Mouse (Mus musculus) neural tube, embryonic 15.5 days (tissue): Measurements from ENCODE around the gene Gstk1. TPM values are rescaled to one million over a fixed set of nuclear protein-coding genes. Genes with fewer than 3 reads are reported as not detected.
A peak's percentile ranks its signal among the peaks of the same experiment; 100 is the strongest.

Experiments
- ATAC-seq: fragments of 200-750 bp; cut with Nextera tagmentation; 2 replicates; pipeline ENCODE4 v1.8.0; 2017; ENCODE audit warnings: mild to moderate bottlenecking, moderate TSS enrichment, moderate library complexity; ENCODE audit not compliant: low FRiP score
- H3K27ac ChIP-seq: fragments of 300-500 bp; sonication (generic); replicated peaks from 2 replicates; pipeline ENCODE4 v1.5.1; 2015; ENCODE audit warnings: mild to moderate bottlenecking, inconsistent platforms
- H3K27me3 ChIP-seq: fragments of 300-500 bp; sonication (generic); replicated peaks from 2 replicates; pipeline ENCODE4 v1.6.1; 2015; ENCODE audit warnings: inconsistent platforms
- H3K36me3 ChIP-seq: fragments of 300-500 bp; sonication (generic); 2 replicates; pipeline ENCODE4 v1.6.1; 2015; ENCODE audit warnings: inconsistent platforms
- H3K4me1 ChIP-seq: fragments of 300-500 bp; sonication (generic); 2 replicates; pipeline ENCODE4 v1.6.1; 2015; ENCODE audit warnings: inconsistent platforms
- H3K4me2 ChIP-seq: fragments of 300-500 bp; sonication (generic); 2 replicates; pipeline ENCODE4 v1.6.1; 2015; ENCODE audit warnings: inconsistent platforms, mild to moderate bottlenecking, moderate library complexity
- H3K4me3 ChIP-seq: fragments of 300-500 bp; sonication (generic); replicated peaks from 2 replicates; pipeline ENCODE4 v1.5.1; 2015; ENCODE audit warnings: mild to moderate bottlenecking, inconsistent platforms
- H3K9ac ChIP-seq: fragments of 300-500 bp; sonication (generic); replicated peaks from 2 replicates; pipeline ENCODE4 v1.6.1; 2015; ENCODE audit warnings: mild to moderate bottlenecking, inconsistent platforms
- H3K9me3 ChIP-seq: fragments of 300-500 bp; sonication (generic); replicated peaks from 2 replicates; pipeline ENCODE4 v1.6.1; 2016; ENCODE audit warnings: inconsistent platforms
- WGBS: fragments of 180-500 bp; shearing (Covaris S2); methylation state at CpG from one replicate; pipeline ENCODE4 v1.1.7; 2015; ENCODE audit warnings: mixed read lengths; 5-methylcytosine and 5-hydroxymethylcytosine counted together
- polyA plus RNA-seq: library from polyadenylated mRNA; unstranded; fragments of >200 nt; fragmentation: Nextera tagmentation; extraction: Ambion mirVana; gene quantifications from 2 replicates; pipeline ENCODE4 v1.2.1, GENCODE M21; 2015

Gstk1 gene
- polyA plus RNA-seq: 13.7 and 14.4 TPM in 2 replicates

GRCm38 (mm10) chr6:42245711-42246353 lies at the start of gene Gstk1:
Gene Gstk1, plus strand, starts transcription at chr6:42245935.
- Histone ChIP-seq H3K4me3 (peak within 1 kb of the TSS; percentile 56), H3K9ac (peak within 1 kb of the TSS; percentile 49), H3K4me1 (peaks cover 7% of the 10 kb centered on the region; the same call in 1 of the 2 replicates), H3K27me3 (peaks cover 5% of the 10 kb centered on the region; the same call in 1 of the 2 replicates), H3K9me3 (no peaks in the 10 kb centered on the region), H3K4me2 (peak within 1 kb of the TSS; percentile 92), H3K27ac (0 out of 2 replicates have a peak within 1 kb of the TSS, but pooled peaks have one; percentile 45), H3K36me3 (no peaks in the 10 kb centered on the region)
- WGBS: 2% methylated on average over 28 of the region's 28 CpGs
- peak; percentile 99 for ATAC-seq

DNA sequence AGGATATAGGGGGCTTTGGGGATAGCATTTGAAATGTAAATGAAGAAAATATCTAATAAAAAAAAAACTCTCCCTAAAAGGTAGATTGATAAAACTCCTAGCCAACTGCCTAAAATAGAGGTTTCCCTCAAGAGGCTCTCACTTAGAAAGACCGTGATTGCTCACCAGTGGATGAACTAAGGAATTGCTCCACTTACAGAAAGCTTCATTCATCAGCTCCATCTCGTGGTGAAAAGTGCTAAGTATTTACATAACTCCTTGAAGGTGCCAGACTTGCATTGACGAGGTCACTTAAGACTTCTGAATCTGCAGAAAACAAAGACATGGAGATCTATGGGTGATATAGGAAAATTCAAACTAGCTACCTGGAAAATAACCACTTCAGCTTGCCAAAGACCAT lies 48.0 kb upstream of the Gstk1 start:
- no peak for ATAC-seq
- Histone ChIP-seq H3K4me3 (no peak overlapping the region), H3K36me3 (no peaks in the 10 kb centered on the region), H3K9me3 (no peaks in the 10 kb centered on the region), H3K9ac (no peak overlapping the region), H3K4me1 (no peaks in the 10 kb centered on the region), H3K27ac (no peak overlapping the region), H3K4me2 (no peak overlapping the region), H3K27me3 (no peaks in the 10 kb centered on the region)
- 48% methylated on average over 3 of the region's 3 CpGs for WGBS

- ATAC-seq: no peak
- Histone ChIP-seq H3K4me1 (no peaks in the 10 kb centered on the region), H3K27ac (no peak overlapping the region), H3K4me2 (no peak overlapping the region), H3K36me3 (no peaks in the 10 kb centered on the region), H3K4me3 (no peak overlapping the region), H3K9me3 (no peaks in the 10 kb centered on the region), H3K27me3 (no peaks in the 10 kb centered on the region), H3K9ac (no peak overlapping the region)
- WGBS: 83% methylated on average over 1 of the region's 1 CpGs
Observed at GRCm38 (mm10) chr6:42199498-42199897, 46.2 kb upstream of the Gstk1 start.

DNA sequence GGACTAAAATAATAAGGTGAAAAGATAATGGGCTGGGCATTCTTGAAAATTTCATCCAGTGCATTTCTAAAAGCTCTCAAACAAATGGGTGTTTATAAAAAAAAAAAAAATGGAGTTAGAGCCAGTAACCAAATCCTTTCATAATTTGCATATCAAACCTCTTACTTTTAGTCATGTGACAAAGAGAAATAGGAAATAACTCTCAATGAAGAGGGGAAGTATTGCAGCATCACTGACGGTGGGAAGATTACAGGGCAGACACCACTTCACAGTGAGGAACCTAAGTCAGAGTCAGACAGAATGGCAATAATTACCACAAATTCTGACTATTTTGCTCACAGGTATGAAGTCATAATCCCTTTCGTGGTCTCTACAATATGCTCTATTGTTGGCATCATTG lies 30.7 kb upstream of the Gstk1 start, which contains the start of gene Tas2r144:
Gene Tas2r144, plus strand, starts transcription at position 301 of the 400 bp plus-strand sequence.
- 83% methylated on average over 2 of the region's 2 CpGs for WGBS
- Histone ChIP-seq H3K4me1 (no peaks in the 10 kb centered on the region), H3K9ac (no peak within 1 kb of the TSS), H3K27ac (no peak within 1 kb of the TSS), H3K9me3 (no peaks in the 10 kb centered on the region), H3K4me2 (no peak within 1 kb of the TSS), H3K27me3 (no peaks in the 10 kb centered on the region), H3K4me3 (no peak within 1 kb of the TSS), H3K36me3 (no peaks in the 10 kb centered on the region)
- ATAC-seq: no peak

- Histone ChIP-seq H3K27ac (no peak overlapping the region), H3K4me2 (no peak overlapping the region), H3K4me1 (no peaks in the 10 kb centered on the region), H3K27me3 (no peaks in the 10 kb centered on the region), H3K9me3 (no peaks in the 10 kb centered on the region), H3K36me3 (no peaks in the 10 kb centered on the region), H3K4me3 (no peak overlapping the region), H3K9ac (no peak overlapping the region)
- 50% methylated on average over 3 of the region's 3 CpGs for WGBS
- ATAC-seq: no peak
Observed at GRCm38 (mm10) chr6:42222286-42222685, 23.4 kb upstream of the Gstk1 start.

GRCm38 (mm10) chr6:42225046-42225445 lies 20.7 kb upstream of the Gstk1 start:
- no peak overlapping the region for H3K9ac ChIP-seq
- no peak for ATAC-seq
- no peak overlapping the region for H3K4me3 ChIP-seq
- no peaks in the 10 kb centered on the region for H3K4me1 ChIP-seq
- H3K27me3 ChIP-seq: no peaks in the 10 kb centered on the region
- no peaks in the 10 kb centered on the region for H3K9me3 ChIP-seq
- H3K4me2 ChIP-seq: no peak overlapping the region
- no peak overlapping the region for H3K27ac ChIP-seq
- WGBS: 81% methylated on average over 4 of the region's 4 CpGs
- no peaks in the 10 kb centered on the region for H3K36me3 ChIP-seq

GRCm38 (mm10) chr6:42227240-42228101 lies 18.3 kb upstream of the Gstk1 start:
- WGBS: 34% methylated on average over 17 of the region's 17 CpGs
- H3K4me3 ChIP-seq: no peak overlapping the region

GRCm38 (mm10) chr6:42229610-42230009 lies 16.1 kb upstream of the Gstk1 start:
- no peak for ATAC-seq
- H3K4me3 ChIP-seq: no peak overlapping the region
- no peak overlapping the region for H3K27ac ChIP-seq
- H3K9me3 ChIP-seq: no peaks in the 10 kb centered on the region
- no peak overlapping the region for H3K9ac ChIP-seq
- no peak overlapping the region for H3K4me2 ChIP-seq
- H3K36me3 ChIP-seq: no peaks in the 10 kb centered on the region
- no peaks in the 10 kb centered on the region for H3K4me1 ChIP-seq
- no peaks in the 10 kb centered on the region for H3K27me3 ChIP-seq
- WGBS: 78% methylated on average over 4 of the region's 4 CpGs

More at GRCm38 (mm10) chr6:42227240-42228101, 18.3 kb upstream of the Gstk1 start:
- no peaks in the 10 kb centered on the region for H3K4me1 ChIP-seq
- no peaks in the 10 kb centered on the region for H3K27me3 ChIP-seq
- H3K9ac ChIP-seq: no peak overlapping the region
- H3K4me2 ChIP-seq: no peak overlapping the region
- no peak overlapping the region for H3K27ac ChIP-seq
- H3K36me3 ChIP-seq: no peaks in the 10 kb centered on the region
- H3K9me3 ChIP-seq: no peaks in the 10 kb centered on the region
- no peak for ATAC-seq

DNA sequence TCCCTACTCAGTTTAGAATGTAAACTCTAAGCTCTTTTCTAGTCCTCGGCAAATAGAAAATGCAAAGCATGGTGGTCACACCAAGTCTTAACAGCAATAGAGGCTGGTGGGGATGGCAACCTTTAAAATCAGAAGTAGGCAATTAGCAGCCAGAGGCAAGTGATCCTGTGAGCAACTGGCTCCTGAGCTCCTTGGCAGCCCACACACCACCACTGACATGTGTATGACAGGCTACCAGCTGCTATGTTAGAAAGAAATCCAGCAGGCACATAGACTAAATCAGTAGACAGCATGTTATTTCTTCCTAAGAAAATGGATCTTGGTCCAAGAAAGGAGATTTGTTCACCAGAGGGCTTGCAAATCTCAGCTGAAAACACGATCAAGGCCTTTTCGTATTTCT lies 14.5 kb upstream of the Gstk1 start:
- no peaks in the 10 kb centered on the region for H3K36me3 ChIP-seq
- H3K27ac ChIP-seq: no peak overlapping the region
- H3K4me2 ChIP-seq: no peak overlapping the region
- ATAC-seq: no peak
- no peak overlapping the region for H3K4me3 ChIP-seq
- WGBS: 94% methylated on average over 3 of the region's 3 CpGs
- H3K9me3 ChIP-seq: no peaks in the 10 kb centered on the region
- H3K27me3 ChIP-seq: no peaks in the 10 kb centered on the region
- H3K9ac ChIP-seq: no peak overlapping the region
- H3K4me1 ChIP-seq: no peaks in the 10 kb centered on the region

GRCm38 (mm10) chr6:42237276-42237805 lies 8.4 kb upstream of the Gstk1 start:
- no peaks in the 10 kb centered on the region for H3K36me3 ChIP-seq
- no peak overlapping the region for H3K9ac ChIP-seq
- H3K4me3 ChIP-seq: no peak overlapping the region
- H3K27ac ChIP-seq: no peak overlapping the region
- no peaks in the 10 kb centered on the region for H3K27me3 ChIP-seq
- WGBS: 74% methylated on average over 6 of the region's 6 CpGs
- ATAC-seq: no peak
- H3K4me1 ChIP-seq: no peaks in the 10 kb centered on the region
- no peak overlapping the region for H3K4me2 ChIP-seq
- no peaks in the 10 kb centered on the region for H3K9me3 ChIP-seq

GRCm38 (mm10) chr6:42241311-42242045 lies 4.3 kb upstream of the Gstk1 start:
- no peaks in the 10 kb centered on the region for H3K36me3 ChIP-seq
- no peak for ATAC-seq
- peaks cover 6% of the 10 kb centered on the region; the same call in 1 of the 2 replicates for H3K4me1 ChIP-seq
- H3K9me3 ChIP-seq: no peaks in the 10 kb centered on the region
- H3K4me2 ChIP-seq: no peak overlapping the region
- H3K27me3 ChIP-seq: peaks cover under 1% of the 10 kb centered on the region; the same call in 1 of the 2 replicates
- no peak overlapping the region for H3K27ac ChIP-seq
- no peak overlapping the region for H3K9ac ChIP-seq
- 86% methylated on average over 6 of the region's 6 CpGs for WGBS
- no peak overlapping the region for H3K4me3 ChIP-seq
